Mouse (Mus musculus) erythroblast, embryonic 14.5 days (primary cell): Measurements from ENCODE around the gene Arl6.

Experiments used
- GATA1 ChIP-seq: IDR thresholded peaks from 2 replicates; pipeline ENCODE4 v1.6.1; 2012; ENCODE audit warnings: low read length, inconsistent platforms, mixed read lengths
- TAL1 ChIP-seq: IDR thresholded peaks from 3 replicates; pipeline ENCODE4 v1.6.1; 2012; ENCODE audit warnings: low read length, inconsistent platforms, mixed read lengths

DNA sequence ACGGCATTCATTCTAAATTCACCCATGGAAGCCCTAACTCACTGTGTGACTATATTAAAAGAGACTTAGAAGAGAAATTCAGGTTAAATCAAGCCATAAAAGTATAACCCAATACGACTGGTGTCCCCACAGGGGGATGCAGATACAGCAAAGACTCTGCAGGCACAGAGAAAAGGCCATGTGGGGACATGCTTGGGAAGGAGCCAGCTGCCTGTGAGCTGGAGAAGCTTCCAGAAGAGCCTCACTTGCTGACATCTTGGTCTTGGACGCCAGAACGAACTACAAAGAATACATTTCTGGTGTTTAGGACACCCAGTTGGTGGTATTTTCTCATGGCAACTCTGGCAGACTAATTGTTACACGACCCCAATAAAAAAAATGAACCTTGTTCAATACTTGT is 45.9 kb upstream of the Arl6 start:
- no peak for TF ChIP-seq GATA1
- TF ChIP-seq TAL1 = no peak
